In genomic region chr5:106044878-106045585, GRCm38 (mm10) we compare ENCODE assay signal across 21 mouse cellular contexts.
DNase-seq lines count a peak whose midpoint lies in the region; ATAC-seq lines count a peak whose summit lies in the region.
"Had no signal": no experiment of that assay in that cellular context is flagged by ENCODE, and none has a peak within 500 bp of the region (broad histone marks: within the 10 kb centered on the region; RNA-seq: fewer than 3 reads in every experiment).

No protein-coding gene starts in this region.

- H3K27ac ChIP-seq in forebrain, embryonic 13.5 days = peak overlapping the region; percentile 51
- no peak overlapping the region for H3K27ac ChIP-seq in forebrain, embryonic 12.5 days
- H3K27ac ChIP-seq in midbrain, embryonic 11.5 days (ENCODE audit: low read depth, low read length) = no peak overlapping the region
- no peak overlapping the region for H3K27ac ChIP-seq in midbrain, embryonic 15.5 days
- no peak overlapping the region for H3K27ac ChIP-seq in forebrain, embryonic 16.5 days (ENCODE audit: low read length)
- H3K27ac ChIP-seq: embryonic facial prominence, embryonic 13.5 days; heart, embryonic 10.5 days; hindbrain, embryonic 10.5 days; hindbrain, postnatal 0 days; liver, embryonic 15.5 days; midbrain, embryonic 13.5 days; neural tube, embryonic 13.5 days; stomach, embryonic 15.5 days had no signal

- H3K4me3 ChIP-seq in forebrain, embryonic 13.5 days = no peak overlapping the region
- no peak overlapping the region for H3K4me3 ChIP-seq in forebrain, embryonic 12.5 days (replicated peaks)
- H3K4me3 ChIP-seq in midbrain, embryonic 11.5 days (ENCODE audit: low read depth, low read length) = no peak overlapping the region
- no peak overlapping the region for H3K4me3 ChIP-seq in midbrain, embryonic 15.5 days
- no peak overlapping the region for H3K4me3 ChIP-seq in forebrain, embryonic 16.5 days (replicated peaks; ENCODE audit: low read length)
- H3K4me3 ChIP-seq: embryonic facial prominence, embryonic 13.5 days; heart, embryonic 10.5 days; hindbrain, embryonic 10.5 days; liver, embryonic 15.5 days; midbrain, embryonic 13.5 days; neural tube, embryonic 13.5 days; stomach, embryonic 15.5 days had no signal

- no peaks in the 10 kb centered on the region for H3K27me3 ChIP-seq in forebrain, embryonic 13.5 days
- H3K27me3 ChIP-seq in forebrain, embryonic 12.5 days = no peaks in the 10 kb centered on the region
- no peaks in the 10 kb centered on the region for H3K27me3 ChIP-seq in midbrain, embryonic 11.5 days (ENCODE audit: control insufficient read depth, insufficient read depth, low read length)
- H3K27me3 ChIP-seq in midbrain, embryonic 15.5 days (replicated peaks) = no peaks in the 10 kb centered on the region
- no peaks in the 10 kb centered on the region for H3K27me3 ChIP-seq in forebrain, embryonic 16.5 days (replicated peaks; ENCODE audit: control insufficient read depth, insufficient read depth, low read length)
- H3K27me3 ChIP-seq: embryonic facial prominence, embryonic 13.5 days; liver, embryonic 15.5 days; midbrain, embryonic 13.5 days; neural tube, embryonic 13.5 days; stomach, embryonic 15.5 days had no signal

- no peak overlapping the region for H3K9ac ChIP-seq in forebrain, embryonic 13.5 days
- no peak overlapping the region for H3K9ac ChIP-seq in forebrain, embryonic 12.5 days
- no peak overlapping the region for H3K9ac ChIP-seq in midbrain, embryonic 11.5 days (ENCODE audit: low read length)
- no peak overlapping the region for H3K9ac ChIP-seq in midbrain, embryonic 15.5 days
- no peak overlapping the region for H3K9ac ChIP-seq in forebrain, embryonic 16.5 days (replicated peaks; ENCODE audit: low read depth, low read length)
- H3K9ac ChIP-seq: embryonic facial prominence, embryonic 13.5 days; liver, embryonic 15.5 days; midbrain, embryonic 13.5 days; neural tube, embryonic 13.5 days; stomach, embryonic 15.5 days had no signal

- peaks cover 10% of the 10 kb centered on the region for H3K4me1 ChIP-seq in forebrain, embryonic 13.5 days
- H3K4me1 ChIP-seq in forebrain, embryonic 12.5 days = peaks cover 5% of the 10 kb centered on the region; the same call in 1 of the 2 replicates
- H3K4me1 ChIP-seq in midbrain, embryonic 11.5 days (ENCODE audit: control insufficient read depth, insufficient read depth, low read length) = no peaks in the 10 kb centered on the region
- no peaks in the 10 kb centered on the region for H3K4me1 ChIP-seq in midbrain, embryonic 15.5 days
- peaks cover 9% of the 10 kb centered on the region for H3K4me1 ChIP-seq in forebrain, embryonic 16.5 days (replicated peaks; ENCODE audit: control insufficient read depth, insufficient read depth, low read length)
- H3K4me1 ChIP-seq: embryonic facial prominence, embryonic 13.5 days; heart, embryonic 10.5 days; hindbrain, embryonic 10.5 days; liver, embryonic 15.5 days; midbrain, embryonic 13.5 days; stomach, embryonic 15.5 days had no signal

- H3K4me2 ChIP-seq in forebrain, embryonic 13.5 days = no peak overlapping the region
- H3K4me2 ChIP-seq in forebrain, embryonic 12.5 days = no peak overlapping the region
- no peak overlapping the region for H3K4me2 ChIP-seq in midbrain, embryonic 11.5 days
- no peak overlapping the region for H3K4me2 ChIP-seq in midbrain, embryonic 15.5 days
- no peak overlapping the region for H3K4me2 ChIP-seq in forebrain, embryonic 16.5 days (ENCODE audit: low read length)
- H3K4me2 ChIP-seq: embryonic facial prominence, embryonic 13.5 days; liver, embryonic 15.5 days; midbrain, embryonic 13.5 days; neural tube, embryonic 13.5 days; stomach, embryonic 15.5 days had no signal

- peak; percentile 8 for DNase-seq in midbrain, embryonic 11.5 days (ENCODE audit: low spot score, missing footprints)
- peak; percentile 74 for DNase-seq in cerebellum, adult 9-11 months
- DNase-seq in thymus, postnatal 4 days = no peak
- DNase-seq in spleen, postnatal 14 days (ENCODE audit: low spot score in 2 of 2) = no peak
- DNase-seq: adrenal gland, postnatal 25 days; gastrocnemius, postnatal 36 days; right cerebral cortex, postnatal 14 days had no signal

- no peaks in the 10 kb centered on the region for H3K36me3 ChIP-seq in forebrain, embryonic 13.5 days (ENCODE audit: poor library complexity, severe bottlenecking)
- no peaks in the 10 kb centered on the region for H3K36me3 ChIP-seq in forebrain, embryonic 12.5 days (replicated peaks)
- H3K36me3 ChIP-seq in midbrain, embryonic 11.5 days (ENCODE audit: control insufficient read depth, insufficient read depth, low read length) = no peaks in the 10 kb centered on the region
- H3K36me3 ChIP-seq in midbrain, embryonic 15.5 days (replicated peaks) = no peaks in the 10 kb centered on the region
- H3K36me3 ChIP-seq in forebrain, embryonic 16.5 days (ENCODE audit: control insufficient read depth, insufficient read depth) = no peaks in the 10 kb centered on the region
- H3K36me3 ChIP-seq: embryonic facial prominence, embryonic 13.5 days; heart, embryonic 10.5 days; hindbrain, embryonic 10.5 days; liver, embryonic 15.5 days; midbrain, embryonic 13.5 days; neural tube, embryonic 13.5 days; stomach, embryonic 15.5 days had no signal

- no peaks in the 10 kb centered on the region for H3K9me3 ChIP-seq in forebrain, embryonic 13.5 days (replicated peaks)
- H3K9me3 ChIP-seq in forebrain, embryonic 12.5 days = no peaks in the 10 kb centered on the region
- H3K9me3 ChIP-seq in midbrain, embryonic 11.5 days (ENCODE audit: control insufficient read depth, low read length) = no peaks in the 10 kb centered on the region
- H3K9me3 ChIP-seq in midbrain, embryonic 15.5 days = no peaks in the 10 kb centered on the region
- no peaks in the 10 kb centered on the region for H3K9me3 ChIP-seq in forebrain, embryonic 16.5 days (ENCODE audit: control insufficient read depth, low read length)
- H3K9me3 ChIP-seq: embryonic facial prominence, embryonic 13.5 days; heart, embryonic 10.5 days; hindbrain, embryonic 10.5 days; liver, embryonic 15.5 days; neural tube, embryonic 13.5 days; stomach, embryonic 15.5 days had no signal

- 39% methylated on average over 12 of the region's 12 CpGs for WGBS in forebrain, embryonic 13.5 days
- WGBS in forebrain, embryonic 12.5 days = 64% methylated on average over 12 of the region's 12 CpGs
- WGBS in midbrain, embryonic 11.5 days = 91% methylated on average over 12 of the region's 12 CpGs
- 70% methylated on average over 12 of the region's 12 CpGs for WGBS in midbrain, embryonic 15.5 days
- 23% methylated on average over 12 of the region's 12 CpGs for WGBS in forebrain, embryonic 16.5 days

- peak; percentile 61 for ATAC-seq in forebrain, embryonic 13.5 days
- no peak; the same call in 1 of the 2 replicates for ATAC-seq in forebrain, embryonic 12.5 days (ENCODE audit: low FRiP score)
- ATAC-seq in midbrain, embryonic 11.5 days (ENCODE audit: low FRiP score) = no peak
- ATAC-seq in midbrain, embryonic 15.5 days (replicated peaks) = no peak
- ATAC-seq in forebrain, embryonic 16.5 days = peak; percentile 78
- ATAC-seq: hindbrain, postnatal 0 days; intestine, postnatal 0 days; lung, postnatal 0 days had no signal

Comparison
In these comparisons a context has a peak if more than half of its experiments do, and no peak if none do; other contexts are left out.
1. ATAC-seq: peak in forebrain, embryonic 13.5 days (single experiment) and forebrain, embryonic 16.5 days (single experiment); none in forebrain, embryonic 12.5 days (single experiment), midbrain, embryonic 11.5 days (single experiment) and midbrain, embryonic 15.5 days (single experiment).
2. DNase-seq: peak in midbrain, embryonic 11.5 days (single experiment) and cerebellum, adult 9-11 months (single experiment); none in thymus, postnatal 4 days (single experiment) and spleen, postnatal 14 days (0 of 2).